10 mouse cellular contexts compared by ENCODE assay signal in the genomic region with DNA sequence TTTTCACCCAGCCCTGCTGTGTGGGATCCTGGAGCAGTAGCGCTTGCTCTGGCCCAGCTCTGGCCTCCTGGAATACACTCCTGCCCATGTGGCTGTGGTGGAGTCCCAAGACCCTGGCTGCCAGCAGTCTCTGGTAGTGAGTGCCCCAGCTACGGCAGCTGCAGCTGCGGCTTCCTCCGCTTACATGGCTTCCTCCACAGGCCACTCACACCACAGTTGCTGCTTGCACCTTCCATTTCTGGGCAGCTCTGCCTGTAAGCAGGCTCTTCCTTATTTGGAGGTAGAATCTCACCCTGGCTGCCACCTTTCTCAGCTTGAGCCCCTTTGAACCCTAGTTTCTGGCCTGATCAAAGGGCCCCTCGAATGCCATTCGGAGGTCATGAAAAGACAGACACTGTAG. TPM values are rescaled to one million over a fixed set of nuclear protein-coding genes. Genes with fewer than 3 reads are reported as not detected.
DNase-seq lines count a peak whose midpoint lies in the region; ATAC-seq and TF ChIP-seq lines count a peak whose summit lies in the region.
"Had no signal": no experiment of that assay in that cellular context is flagged by ENCODE, and none has a peak within 500 bp of the region (broad histone marks: within the 10 kb centered on the region; RNA-seq: fewer than 3 reads in every experiment).

No protein-coding gene starts in this region.

- H3K9me3 ChIP-seq in hindbrain, embryonic 15.5 days: no peaks in the 10 kb centered on the region
- H3K9me3 ChIP-seq in hindbrain, embryonic 13.5 days: no peaks in the 10 kb centered on the region
- no peaks in the 10 kb centered on the region for H3K9me3 ChIP-seq in midbrain, embryonic 16.5 days (replicated peaks; ENCODE audit: control insufficient read depth, low read length, poor library complexity, severe bottlenecking)
- H3K9me3 ChIP-seq: embryonic facial prominence, embryonic 12.5 days had no signal

- no peak overlapping the region for H3K4me3 ChIP-seq in hindbrain, embryonic 15.5 days
- no peak overlapping the region for H3K4me3 ChIP-seq in hindbrain, embryonic 13.5 days
- H3K4me3 ChIP-seq in myocyte: no peak overlapping the region
- H3K4me3 ChIP-seq in midbrain, embryonic 16.5 days (ENCODE audit: low read depth, low read length): no peak overlapping the region
- H3K4me3 ChIP-seq: embryonic facial prominence, embryonic 12.5 days had no signal

- H3K4me1 ChIP-seq in hindbrain, embryonic 15.5 days (replicated peaks): peaks cover 16% of the 10 kb centered on the region
- H3K4me1 ChIP-seq in hindbrain, embryonic 13.5 days (replicated peaks): peaks cover 49% of the 10 kb centered on the region
- H3K4me1 ChIP-seq in midbrain, embryonic 16.5 days (ENCODE audit: control insufficient read depth, insufficient read depth, low read length): peaks cover 5% of the 10 kb centered on the region; the same call in 1 of the 2 replicates

- H3K9ac ChIP-seq in hindbrain, embryonic 15.5 days: no peak overlapping the region
- no peak overlapping the region for H3K9ac ChIP-seq in hindbrain, embryonic 13.5 days
- no peak overlapping the region for H3K9ac ChIP-seq in midbrain, embryonic 16.5 days (ENCODE audit: low read depth, low read length)
- H3K9ac ChIP-seq: embryonic facial prominence, embryonic 12.5 days had no signal

- peaks cover 100% of the 10 kb centered on the region for H3K79me2 ChIP-seq in myocyte (ENCODE audit: control insufficient read depth, insufficient read depth)

- WGBS in hindbrain, embryonic 15.5 days: 75% methylated on average over 6 of the region's 6 CpGs
- WGBS in hindbrain, embryonic 13.5 days: 69% methylated on average over 6 of the region's 6 CpGs
- WGBS in midbrain, embryonic 16.5 days: 76% methylated on average over 6 of the region's 6 CpGs

- 0 out of 2 replicates have a peak overlapping the region, but pooled peaks have one; percentile 9 for H3K27ac ChIP-seq in hindbrain, embryonic 15.5 days (replicated peaks)
- H3K27ac ChIP-seq in hindbrain, embryonic 13.5 days: no peak overlapping the region
- H3K27ac ChIP-seq in midbrain, embryonic 16.5 days (ENCODE audit: low read length): no peak overlapping the region
- H3K27ac ChIP-seq: embryonic facial prominence, embryonic 12.5 days had no signal

- ATAC-seq in hindbrain, embryonic 15.5 days (ENCODE audit: low FRiP score, low read depth): no peak
- no peak for ATAC-seq in hindbrain, embryonic 13.5 days (ENCODE audit: low FRiP score)
- ATAC-seq in midbrain, embryonic 16.5 days: no peak

- H3K36me3 ChIP-seq in hindbrain, embryonic 15.5 days: no peaks in the 10 kb centered on the region
- H3K36me3 ChIP-seq in hindbrain, embryonic 13.5 days: no peaks in the 10 kb centered on the region
- H3K36me3 ChIP-seq in myocyte (ENCODE audit: control insufficient read depth, insufficient read depth): no peaks in the 10 kb centered on the region
- H3K36me3 ChIP-seq in midbrain, embryonic 16.5 days (ENCODE audit: control insufficient read depth, insufficient read depth, low read length): no peaks in the 10 kb centered on the region
- H3K36me3 ChIP-seq: embryonic facial prominence, embryonic 12.5 days had no signal

- DNase-seq in 416B (ENCODE audit: low read depth): peak; percentile 72
- DNase-seq in CD8-positive naive resting alpha-beta T cell, adult 2 months (ENCODE audit: low read depth in 2 of 2, low spot score in 2 of 2): peak; percentile 48 to 53
- no peak for DNase-seq in left cerebral cortex, adult 11 months (ENCODE audit: low spot score)
- no peak for DNase-seq in urinary bladder, postnatal 25 days (ENCODE audit: low spot score)
- DNase-seq: lung, postnatal 10 days had no signal

- no peak for TF ChIP-seq POLR2A in myocyte (IDR thresholded peaks at IDR 0.05; ENCODE audit: insufficient read length, low read depth)

- H3K27me3 ChIP-seq in hindbrain, embryonic 15.5 days: no peaks in the 10 kb centered on the region
- H3K27me3 ChIP-seq in hindbrain, embryonic 13.5 days: no peaks in the 10 kb centered on the region
- no peaks in the 10 kb centered on the region for H3K27me3 ChIP-seq in myocyte (ENCODE audit: control insufficient read depth, insufficient read depth, insufficient read length)
- H3K27me3 ChIP-seq in midbrain, embryonic 16.5 days (ENCODE audit: control insufficient read depth, insufficient read depth, low read depth, low read length): no peaks in the 10 kb centered on the region
- H3K27me3 ChIP-seq: embryonic facial prominence, embryonic 12.5 days had no signal

- H3ac ChIP-seq in myocyte (ENCODE audit: control insufficient read depth, insufficient read length): no peak overlapping the region

- H3K4me2 ChIP-seq in hindbrain, embryonic 15.5 days: no peak overlapping the region
- no peak overlapping the region for H3K4me2 ChIP-seq in hindbrain, embryonic 13.5 days
- H3K4me2 ChIP-seq in myocyte (ENCODE audit: low read depth): no peak overlapping the region
- H3K4me2 ChIP-seq in midbrain, embryonic 16.5 days (ENCODE audit: low read length): no peak overlapping the region
- H3K4me2 ChIP-seq: embryonic facial prominence, embryonic 12.5 days had no signal

TF ChIP-seq in myocyte, 11 proteins besides CTCF, POLR2A, EP300 and RAD21:
- TF ChIP-seq SRF (IDR thresholded peaks at IDR 0.05; ENCODE audit: control insufficient read depth, insufficient read length, low read depth) (peak; percentile 42), MAX (IDR thresholded peaks at IDR 0.05; ENCODE audit: low read depth) (no peak), CEBPB (IDR thresholded peaks at IDR 0.05; ENCODE audit: insufficient read depth, poor library complexity, severe bottlenecking) (no peak), E2F4 (IDR thresholded peaks at IDR 0.05; ENCODE audit: insufficient read depth) (no peak), MYOG (IDR thresholded peaks at IDR 0.05; ENCODE audit: control insufficient read depth in 1 of 3, insufficient read depth in 1 of 3, insufficient read length in 2 of 3, low read depth in 2 of 3) (peak in 2 of 3 experiments; percentile 47 to 82), POLR2AphosphoS2 (IDR thresholded peaks at IDR 0.05; ENCODE audit: insufficient read length, low read depth) (no peak), MYOD1 (IDR thresholded peaks at IDR 0.05; ENCODE audit: control insufficient read depth in 1 of 3, insufficient read length in 2 of 3, low read depth in 2 of 3) (peak in 2 of 3 experiments; percentile 53 to 66), USF1 (IDR thresholded peaks at IDR 0.05; ENCODE audit: low read depth) (no peak), TCF3 (IDR thresholded peaks at IDR 0.05; ENCODE audit: insufficient read length, low read depth) (no peak), REST (IDR thresholded peaks at IDR 0.05; ENCODE audit: insufficient read depth, insufficient read length) (no peak), TCF12 (IDR thresholded peaks at IDR 0.05; ENCODE audit: insufficient read depth, poor library complexity, severe bottlenecking) (no peak)

RNA-seq across cellular contexts. Expression of a gene that starts 25.7 kb away (rescaled TPM):
- 32.5 and 33.2 TPM in 2 replicates for polyA plus RNA-seq in hindbrain, embryonic 15.5 days (2015; fragmentation: Nextera tagmentation; extraction: Ambion mirVana)
- polyA plus RNA-seq in hindbrain, embryonic 13.5 days (2015; fragmentation: Nextera tagmentation; extraction: Ambion mirVana): 32.6 and 32.7 TPM in 2 replicates
- 26.0 TPM for polyA plus RNA-seq in myocyte (2012; fragmentation: generic; extraction: Trizol)
- 25.0 and 26.5 TPM in 2 replicates for polyA plus RNA-seq in midbrain, embryonic 16.5 days (2015; fragmentation: Nextera tagmentation; extraction: Ambion mirVana)

Comparison
In these comparisons a context has a peak if more than half of its experiments do, and no peak if none do; other contexts are left out.
1. DNase-seq: peak in 416B (single experiment) and CD8-positive naive resting alpha-beta T cell, adult 2 months (2 of 2); none in left cerebral cortex, adult 11 months (single experiment) and urinary bladder, postnatal 25 days (single experiment).